ENCODE assay signal across 17 mouse cellular contexts in genomic region chr7:104217881-104218280, GRCm38 (mm10). TPM values are rescaled to one million over a fixed set of nuclear protein-coding genes. Genes with fewer than 3 reads are reported as not detected.
DNase-seq lines count a peak whose midpoint lies in the region; ATAC-seq lines count a peak whose summit lies in the region.
"Had no signal": no experiment of that assay in that cellular context is flagged by ENCODE, and none has a peak within 500 bp of the region (broad histone marks: within the 10 kb centered on the region; RNA-seq: fewer than 3 reads in every experiment).

No protein-coding gene starts in this region.

- H3K27ac ChIP-seq in liver, embryonic 13.5 days, result no peak overlapping the region
- no peak overlapping the region for H3K27ac ChIP-seq in liver, embryonic 11.5 days (ENCODE audit: low read depth, low read length)
- H3K27ac ChIP-seq in stomach, embryonic 15.5 days, result no peak overlapping the region
- no peak overlapping the region for H3K27ac ChIP-seq in kidney, embryonic 14.5 days (ENCODE audit: low read depth, low read length)
- H3K27ac ChIP-seq: heart, embryonic 15.5 days; hindbrain, embryonic 14.5 days; kidney, postnatal 0 days; liver, embryonic 14.5 days; midbrain, embryonic 13.5 days had no signal

- H3K9ac ChIP-seq in liver, embryonic 13.5 days, result no peak overlapping the region
- H3K9ac ChIP-seq in liver, embryonic 11.5 days (ENCODE audit: low read depth, low read length), result no peak overlapping the region
- no peak overlapping the region for H3K9ac ChIP-seq in stomach, embryonic 15.5 days
- H3K9ac ChIP-seq in kidney, embryonic 14.5 days (ENCODE audit: low read depth, low read length), result no peak overlapping the region
- H3K9ac ChIP-seq: heart, embryonic 15.5 days; hindbrain, embryonic 14.5 days; liver, embryonic 14.5 days; midbrain, embryonic 13.5 days had no signal

- no peaks in the 10 kb centered on the region for H3K36me3 ChIP-seq in liver, embryonic 13.5 days
- H3K36me3 ChIP-seq in liver, embryonic 11.5 days (ENCODE audit: control insufficient read depth, insufficient read depth, low read length), result no peaks in the 10 kb centered on the region
- no peaks in the 10 kb centered on the region for H3K36me3 ChIP-seq in stomach, embryonic 15.5 days
- H3K36me3 ChIP-seq in kidney, embryonic 14.5 days (ENCODE audit: control insufficient read depth, insufficient read depth, low read length), result no peaks in the 10 kb centered on the region
- H3K36me3 ChIP-seq: embryonic facial prominence, embryonic 10.5 days; heart, embryonic 15.5 days; midbrain, embryonic 13.5 days had no signal

- WGBS in liver, embryonic 13.5 days (ENCODE audit: insufficient replicate concordance), result 34% methylated on average over 2 of the region's 2 CpGs
- WGBS in liver, embryonic 11.5 days, result 51% methylated on average over 2 of the region's 2 CpGs
- WGBS in stomach, embryonic 15.5 days, result 66% methylated on average over 2 of the region's 2 CpGs
- whole genome bisulfite sequencing in kidney, embryonic 14.5 days, result 62% methylated on average over 2 of the region's 2 CpGs

- ATAC-seq in liver, embryonic 13.5 days (ENCODE audit: low read depth), result 0 out of 2 replicates have a peak, but pooled peaks have one; percentile 31
- ATAC-seq in liver, embryonic 11.5 days (replicated peaks; ENCODE audit: low FRiP score), result no peak
- peak; percentile 48 for ATAC-seq in inflammation-experienced regulatory T-cells, adult 6 months
- ATAC-seq in stomach, embryonic 15.5 days (ENCODE audit: insufficient read depth, low FRiP score, low read depth), result 0 out of 2 replicates have a peak, but pooled peaks have one; percentile 31
- no peak for ATAC-seq in kidney, embryonic 14.5 days (ENCODE audit: low FRiP score, low TSS enrichment)

- no peak overlapping the region for H3K4me2 ChIP-seq in liver, embryonic 13.5 days
- H3K4me2 ChIP-seq in liver, embryonic 11.5 days, result no peak overlapping the region
- no peak overlapping the region for H3K4me2 ChIP-seq in stomach, embryonic 15.5 days
- H3K4me2 ChIP-seq in kidney, embryonic 14.5 days (replicated peaks; ENCODE audit: low read depth, low read length), result no peak overlapping the region

- no peak overlapping the region for H3K4me3 ChIP-seq in liver, embryonic 13.5 days (replicated peaks)
- H3K4me3 ChIP-seq in liver, embryonic 11.5 days (ENCODE audit: low read depth, low read length), result no peak overlapping the region
- H3K4me3 ChIP-seq in stomach, embryonic 15.5 days (replicated peaks), result no peak overlapping the region
- H3K4me3 ChIP-seq in kidney, embryonic 14.5 days (ENCODE audit: low read length), result no peak overlapping the region

- no peaks in the 10 kb centered on the region for H3K27me3 ChIP-seq in liver, embryonic 13.5 days
- no peaks in the 10 kb centered on the region for H3K27me3 ChIP-seq in liver, embryonic 11.5 days (replicated peaks; ENCODE audit: control insufficient read depth, insufficient read depth, low read length)
- H3K27me3 ChIP-seq in stomach, embryonic 15.5 days (replicated peaks), result no peaks in the 10 kb centered on the region
- no peaks in the 10 kb centered on the region for H3K27me3 ChIP-seq in kidney, embryonic 14.5 days (ENCODE audit: control insufficient read depth, insufficient read depth, low read length)
- H3K27me3 ChIP-seq: heart, embryonic 15.5 days had no signal

- H3K9me3 ChIP-seq in liver, embryonic 13.5 days (replicated peaks), result no peaks in the 10 kb centered on the region
- no peaks in the 10 kb centered on the region for H3K9me3 ChIP-seq in liver, embryonic 11.5 days (ENCODE audit: control insufficient read depth, low read length)
- no peaks in the 10 kb centered on the region for H3K9me3 ChIP-seq in stomach, embryonic 15.5 days
- H3K9me3 ChIP-seq in kidney, embryonic 14.5 days (ENCODE audit: control insufficient read depth, low read length), result no peaks in the 10 kb centered on the region
- H3K9me3 ChIP-seq: embryonic facial prominence, embryonic 10.5 days; heart, embryonic 15.5 days; midbrain, embryonic 13.5 days had no signal

- H3K4me1 ChIP-seq in liver, embryonic 13.5 days (replicated peaks), result peaks cover 7% of the 10 kb centered on the region
- H3K4me1 ChIP-seq in liver, embryonic 11.5 days (replicated peaks; ENCODE audit: control insufficient read depth, insufficient read depth, low read length), result no peaks in the 10 kb centered on the region; the same call in 1 of the 2 replicates
- 0 out of 2 replicates have a peak, but pooled peaks cover 4% of the 10 kb centered on the region for H3K4me1 ChIP-seq in stomach, embryonic 15.5 days
- no peaks in the 10 kb centered on the region for H3K4me1 ChIP-seq in kidney, embryonic 14.5 days (ENCODE audit: control insufficient read depth, insufficient read depth, low read length)

- no peak for DNase-seq in liver, embryonic 13.5 days
- no peak for DNase-seq in liver, embryonic 11.5 days (ENCODE audit: low spot score)
- DNase-seq in ES-CJ7 (ENCODE audit: low read depth, low spot score), result peak; percentile 88
- DNase-seq in urinary bladder, postnatal 10 days (ENCODE audit: low spot score), result no peak
- no peak for DNase-seq in c-Kit-positive CD71-positive TER-119-positive erythroid progenitor cells, embryonic 14.5 days (ENCODE audit: low spot score)
- DNase-seq: cerebellum, adult 11-12 months had no signal

RNA-seq across cellular contexts. Expression of gene Trim6, which starts 0.7 kb away (rescaled TPM):
- 0.77 and 0.89 TPM in 2 replicates for polyA plus RNA-seq in liver, embryonic 13.5 days (2015; fragmentation: Nextera tagmentation; extraction: Ambion mirVana)
- polyA plus RNA-seq in liver, embryonic 11.5 days (2014; fragmentation: Nextera tagmentation; extraction: Ambion mirVana), result 3.6 and 4.2 TPM in 2 replicates
- polyA plus RNA-seq in inflammation-experienced regulatory T-cells, adult 6 months (2017; shearing (Covaris generic)), result 1 to 10 TPM in 2 of 3 experiments, not detected in 1; 1.4 to 2.2 TPM
- polyA plus RNA-seq in stomach, embryonic 15.5 days (2015; fragmentation: Nextera tagmentation; extraction: Ambion mirVana), result 0.97 and 1.1 TPM in 2 replicates
- 1.3 and 2.5 TPM in 2 replicates for polyA plus RNA-seq in kidney, embryonic 14.5 days (2014; fragmentation: Nextera tagmentation; extraction: Ambion mirVana)

RNA-seq across cellular contexts. Expression of gene Olfr649, which starts 22.1 kb away (rescaled TPM):
- not detected in 2 replicates for polyA plus RNA-seq in liver, embryonic 13.5 days (2015; fragmentation: Nextera tagmentation; extraction: Ambion mirVana)
- polyA plus RNA-seq in liver, embryonic 11.5 days (2014; fragmentation: Nextera tagmentation; extraction: Ambion mirVana), result not detected in 2 replicates
- polyA plus RNA-seq in inflammation-experienced regulatory T-cells, adult 6 months (2017; shearing (Covaris generic)), result not detected
- polyA plus RNA-seq in stomach, embryonic 15.5 days (2015; fragmentation: Nextera tagmentation; extraction: Ambion mirVana), result not detected in 2 replicates
- polyA plus RNA-seq in kidney, embryonic 14.5 days (2014; fragmentation: Nextera tagmentation; extraction: Ambion mirVana), result not detected in 2 replicates
- polyA plus RNA-seq: embryonic facial prominence, embryonic 10.5 days; gonadal fat pad, adult 2 months; heart, embryonic 15.5 days; hindbrain, embryonic 14.5 days; kidney, postnatal 0 days; liver, embryonic 14.5 days; midbrain, embryonic 13.5 days; neural tube, embryonic 11.5 days had no signal

RNA-seq across cellular contexts. Expression of gene Trim34a, which starts 26.4 kb away (rescaled TPM):
- 0.90 and 1.7 TPM in 2 replicates for polyA plus RNA-seq in liver, embryonic 13.5 days (2015; fragmentation: Nextera tagmentation; extraction: Ambion mirVana)
- polyA plus RNA-seq in liver, embryonic 11.5 days (2014; fragmentation: Nextera tagmentation; extraction: Ambion mirVana), result 1.4 and 2.1 TPM in 2 replicates
- polyA plus RNA-seq in inflammation-experienced regulatory T-cells, adult 6 months (2017; shearing (Covaris generic)), result 10 to 100 TPM; 50.1 to 60.0 (median 60.0) TPM
- 2.1 and 2.4 TPM in 2 replicates for polyA plus RNA-seq in stomach, embryonic 15.5 days (2015; fragmentation: Nextera tagmentation; extraction: Ambion mirVana)
- polyA plus RNA-seq in kidney, embryonic 14.5 days (2014; fragmentation: Nextera tagmentation; extraction: Ambion mirVana), result 1.4 and 1.5 TPM in 2 replicates

RNA-seq across cellular contexts. Expression of gene Olfr648, which starts 34.7 kb away (rescaled TPM):
- 0.03 and 0.05 TPM in 2 replicates for polyA plus RNA-seq in liver, embryonic 13.5 days (2015; fragmentation: Nextera tagmentation; extraction: Ambion mirVana)
- polyA plus RNA-seq in liver, embryonic 11.5 days (2014; fragmentation: Nextera tagmentation; extraction: Ambion mirVana), result 0.08 and 0.19 TPM in 2 replicates
- polyA plus RNA-seq in inflammation-experienced regulatory T-cells, adult 6 months (2017; shearing (Covaris generic)), result under 1 TPM; 0.20 to 0.50 (median 0.25) TPM
- polyA plus RNA-seq in stomach, embryonic 15.5 days (2015; fragmentation: Nextera tagmentation; extraction: Ambion mirVana), result 0.24 and 0.26 TPM in 2 replicates
- 0.12 and 0.14 TPM in 2 replicates for polyA plus RNA-seq in kidney, embryonic 14.5 days (2014; fragmentation: Nextera tagmentation; extraction: Ambion mirVana)

RNA-seq across cellular contexts. Expression of gene Olfm5, which starts 53.2 kb away (rescaled TPM):
- 0.15 TPM in 1 of 2 replicates, not detected in the other for polyA plus RNA-seq in liver, embryonic 13.5 days (2015; fragmentation: Nextera tagmentation; extraction: Ambion mirVana)
- not detected in 2 replicates for polyA plus RNA-seq in liver, embryonic 11.5 days (2014; fragmentation: Nextera tagmentation; extraction: Ambion mirVana)
- not detected for polyA plus RNA-seq in inflammation-experienced regulatory T-cells, adult 6 months (2017; shearing (Covaris generic))
- not detected in 2 replicates for polyA plus RNA-seq in stomach, embryonic 15.5 days (2015; fragmentation: Nextera tagmentation; extraction: Ambion mirVana)
- polyA plus RNA-seq in kidney, embryonic 14.5 days (2014; fragmentation: Nextera tagmentation; extraction: Ambion mirVana), result not detected in 2 replicates
- polyA plus RNA-seq: embryonic facial prominence, embryonic 10.5 days; gonadal fat pad, adult 2 months; heart, embryonic 15.5 days; hindbrain, embryonic 14.5 days; kidney, postnatal 0 days; liver, embryonic 14.5 days; midbrain, embryonic 13.5 days; neural tube, embryonic 11.5 days had no signal

Comparison
In these comparisons a context has a peak if more than half of its experiments do, and no peak if none do; other contexts are left out.
1. ATAC-seq: peak in liver, embryonic 13.5 days (single experiment), inflammation-experienced regulatory T-cells, adult 6 months (single experiment) and stomach, embryonic 15.5 days (single experiment); none in liver, embryonic 11.5 days (single experiment) and kidney, embryonic 14.5 days (single experiment).
2. RNA of gene Trim34a, which starts 26.4 kb away (polyA plus RNA-seq): 50.1 to 60.0 TPM in inflammation-experienced regulatory T-cells, adult 6 months; 2.1 to 2.4 TPM in stomach, embryonic 15.5 days, 1.4 to 2.1 TPM in liver, embryonic 11.5 days, 1.4 to 1.5 TPM in kidney, embryonic 14.5 days and 0.90 to 1.7 TPM in liver, embryonic 13.5 days; every median in the first group is over 10 times any median in the second.